Mouse (Mus musculus) embryonic fibroblast, embryonic 13.5 days (primary cell): ENCODE results near the gene Pld4. TPM values are rescaled to one million over a fixed set of nuclear protein-coding genes. Genes with fewer than 3 reads are reported as not detected.

Source experiments
- H3K27ac ChIP-seq: 2 replicates; pipeline ENCODE4 v1.5.1; 2012; ENCODE audit warnings: low read length, control low read depth, inconsistent platforms; ENCODE audit not compliant: insufficient read depth
- H3K4me1 ChIP-seq: 2 replicates; pipeline ENCODE4 v1.6.1; 2011; ENCODE audit warnings: low read length; ENCODE audit not compliant: control insufficient read depth, insufficient read depth
- H3K4me3 ChIP-seq: 2 replicates; pipeline ENCODE4 v1.5.1; 2011; ENCODE audit warnings: mild to moderate bottlenecking, control low read depth, low read length; ENCODE audit not compliant: insufficient read depth
- CTCF ChIP-seq: IDR thresholded peaks from 2 replicates; pipeline ENCODE4 v1.5.1; 2011; ENCODE audit warnings: mild to moderate bottlenecking, control low read depth, low read length, moderate library complexity, borderline replicate concordance; ENCODE audit not compliant: insufficient read depth
- POLR2A ChIP-seq: IDR thresholded peaks from 2 replicates; pipeline ENCODE4 v1.6.1; 2011; ENCODE audit warnings: low read depth, mild to moderate bottlenecking, control low read depth, low read length, moderate library complexity
- polyA plus RNA-seq: library from polyadenylated mRNA; stranded (reverse); fragments of >200 nt; gene quantifications from 2 replicates; pipeline ENCODE4 v1.2.4, GENCODE M21; 2011; ENCODE audit warnings: low read depth; ENCODE audit not compliant: missing spikeins, insufficient read length

Pld4 gene
- polyA plus RNA-seq: 0.30 and 4.2 TPM in 2 replicates

DNA sequence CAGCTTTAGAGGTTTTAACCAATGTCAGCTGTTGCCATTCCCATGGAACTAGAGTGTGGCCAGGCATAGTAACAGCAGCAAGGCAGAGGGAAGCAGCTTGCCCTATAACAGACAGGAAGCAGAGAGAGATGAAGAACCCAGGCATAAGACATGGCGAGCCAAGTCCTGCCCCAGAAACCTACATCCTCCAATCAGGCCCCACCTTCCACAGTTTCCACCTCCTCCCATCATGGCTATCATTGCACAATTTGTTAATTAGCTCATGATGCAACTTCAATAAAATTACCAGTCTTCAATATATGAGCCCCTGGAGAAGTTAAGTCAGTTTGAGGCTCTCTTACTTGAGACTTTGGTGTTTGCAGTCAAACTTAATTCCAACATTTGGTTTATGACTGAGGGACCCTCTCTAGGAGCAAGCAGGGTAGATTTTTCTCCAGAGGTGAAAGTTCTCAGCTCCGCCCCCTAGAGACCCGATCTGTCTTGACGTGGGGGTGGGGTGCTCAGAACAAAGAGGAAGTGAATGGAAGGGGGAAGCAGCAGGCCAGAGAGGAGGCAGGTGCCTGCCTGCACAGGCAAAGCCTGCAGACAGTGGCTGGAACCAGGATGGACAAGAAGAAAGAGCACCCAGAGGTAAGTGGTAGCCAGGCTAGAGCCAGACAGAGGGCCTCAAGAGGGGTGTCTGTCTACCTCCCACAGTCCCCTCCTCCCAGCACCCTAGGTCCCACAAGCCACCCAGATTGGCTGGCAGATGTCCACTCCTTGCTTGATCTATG is at the start of gene Pld4:
Gene Pld4, plus strand, starts transcription at position 502 of the 773 bp plus-strand sequence.
- no peaks in the 10 kb centered on the region for H3K4me1 ChIP-seq
- TF ChIP-seq POLR2A: no peak
- TF ChIP-seq CTCF: no peak
- H3K4me3 ChIP-seq: no peak within 1 kb of the TSS
- no peak within 1 kb of the TSS for H3K27ac ChIP-seq

DNA sequence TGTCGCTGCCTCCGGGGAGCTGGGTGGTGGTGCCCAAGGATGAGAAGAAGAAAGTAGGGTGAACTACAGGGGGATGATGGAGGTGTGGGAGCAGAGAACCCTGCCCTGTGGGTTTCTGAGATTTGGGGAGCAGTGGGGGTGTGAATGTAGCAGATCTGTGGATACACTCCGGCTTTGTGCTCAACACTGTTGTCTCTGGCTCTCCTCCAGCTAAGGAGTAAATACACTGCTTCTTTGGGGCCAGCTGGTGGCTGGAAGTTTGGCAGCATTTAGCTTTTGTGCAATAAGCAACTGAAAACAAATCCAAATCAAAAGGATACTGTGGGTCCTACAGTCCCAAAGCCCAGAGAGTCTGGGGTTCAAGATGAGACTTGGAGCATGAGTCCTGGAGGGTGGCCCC is 46.5 kb upstream of the Pld4 start:
- H3K4me3 ChIP-seq: no peak overlapping the region
- H3K4me1 ChIP-seq: no peaks in the 10 kb centered on the region
- TF ChIP-seq POLR2A: no peak
- H3K27ac ChIP-seq: no peak overlapping the region

DNA sequence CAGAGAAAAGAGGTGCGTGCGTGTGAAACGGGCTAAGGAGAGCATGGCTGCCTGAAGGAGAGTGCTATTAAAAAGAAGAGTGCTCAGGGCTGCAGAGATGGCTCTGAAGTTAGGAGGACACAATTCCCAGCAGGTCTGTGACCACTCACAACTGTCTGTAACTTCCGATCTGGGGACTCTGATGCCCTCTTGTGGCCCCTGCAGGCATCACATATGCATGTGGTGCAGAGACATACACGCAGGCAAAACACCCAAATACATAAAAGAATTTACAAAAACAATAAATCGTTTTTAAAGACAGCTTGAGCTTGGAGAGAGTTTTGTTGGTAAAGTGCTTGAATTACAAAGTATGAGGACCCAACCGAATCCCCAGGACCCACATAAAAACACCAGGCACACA is 43.3 kb upstream of the Pld4 start:
- no peak overlapping the region for H3K4me3 ChIP-seq
- H3K27ac ChIP-seq: no peak overlapping the region
- no peaks in the 10 kb centered on the region for H3K4me1 ChIP-seq
- no peak for TF ChIP-seq POLR2A
- TF ChIP-seq CTCF: peak; percentile 49; the same call in 1 of the 2 replicates

- TF ChIP-seq POLR2A: no peak
- TF ChIP-seq CTCF: no peak
- Histone ChIP-seq H3K27ac (no peak overlapping the region), H3K4me1 (no peaks in the 10 kb centered on the region; the same call in 1 of the 2 replicates)
These were observed 41.5 kb upstream of the Pld4 start for GRCm38 (mm10) chr12:112718995-112719394.

GRCm38 (mm10) chr12:112720216-112720615 is 40.2 kb upstream of the Pld4 start, which contains the start of gene Cep170b:
TSS of gene Cep170b (plus strand) at chr12:112720455.
- H3K4me3 ChIP-seq: no peak within 1 kb of the TSS
- TF ChIP-seq CTCF: no peak
- TF ChIP-seq POLR2A: no peak
- no peaks in the 10 kb centered on the region; the same call in 1 of the 2 replicates for H3K4me1 ChIP-seq
- H3K27ac ChIP-seq: no peak within 1 kb of the TSS

More at GRCm38 (mm10) chr12:112718995-112719394, 41.5 kb upstream of the Pld4 start:
- no peak overlapping the region for H3K4me3 ChIP-seq

GRCm38 (mm10) chr12:112720890-112721423 is 39.5 kb upstream of the Pld4 start:
- H3K27ac ChIP-seq: no peak overlapping the region
- no peak overlapping the region for H3K4me3 ChIP-seq
- H3K4me1 ChIP-seq: no peaks in the 10 kb centered on the region; the same call in 1 of the 2 replicates
- TF ChIP-seq CTCF (no peak), POLR2A (no peak)

GRCm38 (mm10) chr12:112721424-112722239 is 38.8 kb upstream of the Pld4 start:
- Histone ChIP-seq H3K4me1 (no peaks in the 10 kb centered on the region; the same call in 1 of the 2 replicates), H3K27ac (no peak overlapping the region), H3K4me3 (peak overlapping the region; percentile 26)
- TF ChIP-seq POLR2A: 0 out of 2 replicates have a peak, but pooled peaks have one; percentile 38
- TF ChIP-seq CTCF: no peak

DNA sequence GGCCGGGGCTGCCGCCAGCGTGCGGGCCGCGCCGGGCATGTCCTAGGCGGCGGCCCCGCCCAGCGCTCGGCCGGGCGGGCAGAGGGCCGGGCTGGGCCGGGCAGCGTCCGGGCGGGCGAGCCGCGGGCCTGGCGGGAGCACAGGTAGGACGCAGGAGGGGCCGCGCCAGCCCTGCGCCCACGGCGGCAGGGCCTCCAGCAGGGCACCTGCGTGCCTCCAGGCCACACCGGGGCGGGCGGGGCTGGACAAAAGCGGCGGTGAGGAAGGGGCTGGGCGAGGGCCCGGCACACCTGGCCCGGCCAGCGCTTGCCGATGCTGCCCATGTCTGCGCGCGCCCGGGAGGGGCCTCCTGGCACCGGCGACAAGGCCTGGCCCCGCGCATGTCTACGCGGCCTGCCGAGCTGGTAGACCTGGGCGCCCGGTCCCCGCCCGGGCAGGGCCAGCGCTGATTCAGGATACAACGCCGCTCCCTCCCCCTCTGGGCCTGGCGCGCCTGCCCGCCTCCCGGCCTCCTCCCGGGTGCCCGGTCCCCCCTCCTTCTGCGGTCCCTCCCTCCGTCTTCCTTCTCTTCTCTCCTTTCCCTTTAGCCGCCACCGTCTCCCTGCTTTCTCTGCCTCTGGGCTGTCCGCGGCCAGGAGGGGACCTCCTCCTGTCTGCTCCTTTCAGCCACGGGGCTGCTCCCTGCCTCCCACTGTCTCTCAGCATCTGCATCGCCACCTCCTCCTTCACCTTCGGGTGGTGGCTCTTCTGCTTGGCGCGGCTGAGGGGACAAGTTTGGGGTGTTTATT is 38.0 kb upstream of the Pld4 start:
- peak overlapping the region; percentile 71 for H3K4me3 ChIP-seq
- no peaks in the 10 kb centered on the region; the same call in 1 of the 2 replicates for H3K4me1 ChIP-seq
- TF ChIP-seq POLR2A: no peak
- TF ChIP-seq CTCF: no peak
- no peak overlapping the region; the same call in 1 of the 2 replicates for H3K27ac ChIP-seq

DNA sequence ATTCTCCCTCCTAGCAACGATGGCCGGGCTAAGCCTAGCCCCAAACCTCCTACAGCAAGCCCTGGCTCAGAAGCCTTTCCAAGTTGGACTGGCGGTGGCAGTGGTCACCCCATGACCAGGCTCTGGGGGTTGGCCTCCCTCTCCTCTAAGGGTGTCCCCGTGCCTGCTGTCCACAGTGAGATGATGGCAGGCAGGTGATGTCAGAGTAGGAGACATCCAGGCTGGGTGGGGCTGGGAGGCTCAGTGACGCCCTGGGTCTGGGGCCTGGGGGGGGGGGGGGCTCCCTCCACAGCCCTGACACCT is 37.5 kb upstream of the Pld4 start:
- H3K4me1 ChIP-seq: no peaks in the 10 kb centered on the region; the same call in 1 of the 2 replicates
- H3K27ac ChIP-seq: no peak overlapping the region; the same call in 1 of the 2 replicates
- peak overlapping the region; percentile 71 for H3K4me3 ChIP-seq
- TF ChIP-seq POLR2A (no peak), CTCF (no peak)
